Mouse (Mus musculus): Measurements from ENCODE around the gene Hbb-bt.
"Not testable (repeated sequence)": the region's sequence is repeated elsewhere in the genome, so short reads cannot be mapped to it uniquely, and the experiment has no call there.

Hbb-bt gene

DNA sequence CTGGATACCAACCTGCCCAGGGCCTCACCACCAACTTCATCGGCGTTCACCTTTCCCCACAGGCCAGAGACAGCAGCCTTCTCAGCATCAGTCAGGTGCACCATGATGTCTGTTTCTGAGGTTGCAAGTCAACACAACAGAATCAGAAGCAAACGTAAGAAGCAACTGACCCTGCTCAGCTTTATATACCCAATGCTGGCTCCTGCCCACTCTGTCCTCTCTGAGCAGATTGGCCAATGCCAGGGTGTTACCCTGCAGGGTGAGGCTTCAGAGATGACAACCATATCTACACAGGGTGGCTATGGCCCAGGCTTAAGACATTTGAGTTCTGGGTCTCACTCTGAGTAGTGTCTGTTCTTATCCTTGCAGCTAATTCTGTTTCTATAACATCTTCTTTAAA, at the start of gene Hbb-bt:
Gene Hbb-bt, minus strand, starts transcription at position 231 of the 400 bp plus-strand sequence.
- no peak for DNase-seq (ENCODE audit: low spot score)

DNA sequence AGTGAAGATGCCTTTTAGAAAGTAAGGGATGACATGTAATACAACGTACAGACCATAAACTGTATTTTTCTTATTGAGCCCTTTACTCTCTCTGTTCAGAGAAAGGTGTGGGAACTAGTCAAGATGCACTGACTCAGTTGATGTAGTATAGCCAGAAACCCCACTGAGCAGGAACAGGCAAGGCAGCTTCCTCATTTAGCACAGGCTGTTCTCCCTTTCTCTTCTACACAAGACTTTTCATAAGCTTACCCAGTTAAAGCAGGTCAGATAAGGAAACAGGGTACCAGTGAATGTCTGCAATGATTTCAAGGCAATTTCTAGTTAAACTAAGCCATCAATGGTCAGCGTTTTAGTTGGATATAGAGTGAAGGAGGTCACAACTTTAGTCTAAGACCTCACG, 47.7 kb upstream of the Hbb-bt start:
- no peak for DNase-seq (ENCODE audit: low spot score)

DNA sequence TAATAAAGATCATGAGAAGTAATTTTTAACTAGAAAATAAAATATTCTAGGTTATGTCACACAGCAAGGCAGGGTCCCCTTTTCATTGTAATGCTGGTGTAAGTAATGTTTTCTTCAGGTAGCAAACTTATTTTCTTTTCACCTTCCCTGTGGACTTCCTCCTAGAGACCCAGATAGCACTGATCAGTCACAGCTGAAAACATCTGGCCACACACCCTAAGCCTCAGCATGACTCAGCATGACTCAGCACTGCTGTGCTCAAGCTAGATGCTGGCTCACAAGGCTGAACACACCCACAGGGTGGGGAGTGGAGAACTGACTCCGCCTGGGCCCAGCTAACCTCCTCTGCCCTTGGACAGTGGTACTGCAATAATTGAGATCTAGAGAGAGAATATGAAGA, 47.1 kb upstream of the Hbb-bt start:
- no peak for DNase-seq (ENCODE audit: low spot score)

- no peak for DNase-seq (ENCODE audit: low spot score)
Observed at GRCm38 (mm10) chr7:103859076-103859475, 45.3 kb upstream of the Hbb-bt start.

GRCm38 (mm10) chr7:103854669-103855068, 40.9 kb upstream of the Hbb-bt start:
- no peak for DNase-seq (ENCODE audit: low spot score)

GRCm38 (mm10) chr7:103853090-103853489, 39.3 kb upstream of the Hbb-bt start, which contains the start of gene Hbb-y:
Hbb-y (minus strand) TSS chr7:103853216.
- no peak for DNase-seq (ENCODE audit: low spot score)

DNA sequence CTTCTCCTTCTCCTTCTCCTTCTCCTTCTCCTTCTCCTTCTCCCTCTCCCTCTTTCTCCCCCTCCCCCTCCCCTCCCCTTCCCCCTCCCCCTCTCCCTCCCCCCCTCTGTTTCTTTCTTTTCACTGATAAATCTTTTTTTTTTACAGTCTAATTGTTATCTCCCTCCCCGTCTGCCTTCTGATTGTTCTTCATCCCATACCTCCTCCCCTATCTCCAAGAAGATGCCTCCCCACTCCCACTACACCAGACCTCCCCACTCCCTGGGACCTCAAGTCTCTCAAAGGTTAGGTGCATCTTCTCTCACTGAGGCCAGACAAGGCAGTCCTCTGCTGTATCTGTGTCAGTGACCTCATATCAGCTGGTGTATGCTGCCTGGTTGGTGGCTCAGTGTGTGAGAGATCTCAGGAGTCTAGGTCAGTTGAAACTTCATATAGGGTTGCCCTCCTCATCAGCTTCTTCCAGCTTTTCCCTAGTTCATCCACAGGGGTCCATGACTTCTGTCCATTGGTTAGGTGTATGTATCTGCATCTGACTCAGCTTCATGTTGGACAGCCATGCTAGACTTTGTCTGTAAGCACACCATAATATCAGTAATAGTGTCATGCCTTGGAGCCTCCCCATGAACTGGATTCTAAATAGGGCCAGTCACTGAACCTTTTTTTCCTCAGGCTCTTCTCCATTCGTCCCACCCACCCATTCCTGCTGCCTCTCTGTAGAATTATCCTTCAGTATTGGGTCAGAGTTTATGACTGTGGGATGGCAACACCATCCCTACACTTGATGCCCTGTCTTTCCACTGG, 30.9 kb upstream of the Hbb-bt start:
- DNase-seq (ENCODE audit: low spot score) = no peak

GRCm38 (mm10) chr7:103843034-103843433, 29.2 kb upstream of the Hbb-bt start, which contains the start of gene Hbb-bh1:
Hbb-bh1 (minus strand) TSS chr7:103843164.
- no peak for DNase-seq (ENCODE audit: low spot score)

GRCm38 (mm10) chr7:103840268-103840667, 26.5 kb upstream of the Hbb-bt start, which contains the start of gene Hbb-bh2:
Hbb-bh2 (minus strand) TSS chr7:103840520.
- DNase-seq (ENCODE audit: low spot score) = no peak

DNA sequence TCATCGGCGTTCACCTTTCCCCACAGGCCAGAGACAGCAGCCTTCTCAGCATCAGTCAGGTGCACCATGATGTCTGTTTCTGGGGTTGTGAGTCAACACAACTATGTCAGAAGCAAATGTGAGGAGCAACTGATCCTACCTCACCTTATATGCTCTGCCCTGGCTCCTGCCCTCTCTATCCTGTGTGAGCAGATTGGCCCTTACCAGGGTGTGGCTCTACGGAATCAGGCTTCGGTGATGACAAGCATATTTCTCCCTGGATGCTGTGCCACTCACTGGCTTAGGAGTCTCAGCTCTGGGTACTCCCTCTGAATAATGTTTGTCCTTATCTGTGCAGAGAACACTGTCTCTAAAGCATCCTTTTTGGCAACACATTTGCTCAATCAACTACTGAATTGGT, 14.0 kb upstream of the Hbb-bt start, which contains the start of gene Hbb-bs:
Gene Hbb-bs, minus strand, starts transcription at position 289 of the 400 bp plus-strand sequence.
- DNase-seq (ENCODE audit: low spot score) = no peak

DNA sequence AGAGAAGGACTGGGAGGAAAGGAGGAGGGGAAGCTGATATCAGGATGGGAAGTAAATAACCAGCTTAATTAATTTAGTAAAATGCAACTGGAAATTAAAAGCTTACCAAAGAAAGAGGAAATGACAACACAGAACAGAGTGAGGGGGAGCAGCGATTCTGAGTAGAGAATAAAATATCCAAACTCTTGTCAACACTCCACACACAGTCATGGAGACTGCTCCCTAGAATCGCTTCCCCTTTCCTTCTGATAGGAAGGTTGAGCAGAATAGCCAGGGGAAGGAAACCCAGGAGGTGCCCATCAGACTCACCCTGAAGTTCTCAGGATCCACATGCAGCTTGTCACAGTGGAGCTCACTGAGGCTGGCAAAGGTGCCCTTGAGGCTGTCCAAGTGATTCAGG, 13.3 kb upstream of the Hbb-bt start:
- not testable (repeated sequence) for DNase-seq (ENCODE audit: low spot score)

DNA sequence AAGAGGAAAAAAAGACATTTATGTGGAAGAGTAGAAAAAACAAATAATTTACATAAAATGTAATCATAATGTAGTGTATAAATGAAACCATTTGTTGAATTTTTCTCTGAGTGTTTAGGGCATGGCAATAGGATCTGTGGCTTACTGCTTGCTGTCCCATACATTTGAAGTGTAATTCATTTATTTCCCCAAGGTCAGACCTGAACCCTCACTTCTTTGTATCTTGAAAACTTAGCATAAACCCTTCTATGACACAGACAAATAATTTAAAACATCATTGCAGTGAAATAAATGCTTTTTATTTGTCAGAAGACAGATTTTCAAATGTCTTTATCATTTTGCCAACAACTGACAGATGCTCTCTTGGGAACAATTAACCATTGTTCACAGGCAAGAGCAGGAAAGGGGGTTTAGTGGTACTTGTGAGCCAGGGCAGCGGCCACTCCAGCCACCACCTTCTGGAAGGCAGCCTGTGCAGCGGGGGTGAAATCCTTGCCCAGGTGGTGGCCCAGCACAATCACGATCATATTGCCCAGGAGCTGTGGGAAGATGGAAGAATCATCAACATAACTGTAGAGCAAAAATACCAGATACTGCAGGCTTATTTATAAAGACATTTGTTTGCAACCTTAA, 12.6 kb upstream of the Hbb-bt start:
- DNase-seq (ENCODE audit: low spot score) = no peak

GRCm38 (mm10) chr7:103825536-103826254, 11.9 kb upstream of the Hbb-bt start:
- no peak for DNase-seq (ENCODE audit: low spot score)

DNA sequence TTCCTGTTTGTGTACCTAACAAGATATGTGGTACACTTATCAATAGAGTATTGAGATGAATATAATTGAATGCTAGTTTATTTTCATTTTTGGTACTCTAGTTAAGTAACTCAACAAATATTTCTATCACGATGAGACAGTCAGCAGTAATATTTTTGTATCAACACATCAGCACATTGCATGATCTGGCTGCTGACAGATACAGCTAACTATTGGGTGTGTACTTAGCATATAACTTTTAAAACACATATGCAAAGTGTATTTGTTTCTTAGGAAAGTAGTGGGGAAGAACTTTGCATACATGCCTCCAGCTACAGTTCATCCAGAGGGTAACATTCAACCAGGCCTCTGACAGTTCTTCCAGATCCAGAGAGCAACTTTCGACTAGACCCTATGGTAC, 10.8 kb upstream of the Hbb-bt start:
- no peak for DNase-seq (ENCODE audit: low spot score)

GRCm38 (mm10) chr7:103815085-103815484, 1.3 kb upstream of the Hbb-bt start:
- DNase-seq (ENCODE audit: low spot score) = not testable (repeated sequence)

- DNase-seq (ENCODE audit: low spot score) = not testable (repeated sequence)
Observed at GRCm38 (mm10) chr7:103813152-103813551, 644 bp downstream of the Hbb-bt start.

DNA sequence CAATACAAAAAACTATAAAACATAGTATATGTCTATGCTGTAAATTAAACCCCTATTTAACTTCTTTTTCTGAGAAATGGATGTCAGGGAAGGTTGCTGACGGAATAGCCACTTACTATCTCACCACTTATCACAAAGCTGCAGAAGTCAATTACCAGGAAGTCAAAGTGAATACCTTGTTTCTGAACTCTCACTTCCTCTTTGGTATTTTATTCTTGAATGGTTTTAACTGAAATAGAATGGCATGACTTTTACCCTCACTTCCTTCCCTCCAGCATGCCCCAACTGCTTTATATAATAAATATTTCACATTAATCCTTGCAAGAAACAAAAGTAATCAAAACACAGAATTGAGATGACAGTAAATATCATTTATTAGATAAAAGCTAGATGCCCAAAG, 1.6 kb downstream of the Hbb-bt start:
- DNase-seq (ENCODE audit: low spot score) = no peak

- no peak for DNase-seq (ENCODE audit: low spot score)
Observed at GRCm38 (mm10) chr7:103811223-103811845, 2.5 kb downstream of the Hbb-bt start.

DNA sequence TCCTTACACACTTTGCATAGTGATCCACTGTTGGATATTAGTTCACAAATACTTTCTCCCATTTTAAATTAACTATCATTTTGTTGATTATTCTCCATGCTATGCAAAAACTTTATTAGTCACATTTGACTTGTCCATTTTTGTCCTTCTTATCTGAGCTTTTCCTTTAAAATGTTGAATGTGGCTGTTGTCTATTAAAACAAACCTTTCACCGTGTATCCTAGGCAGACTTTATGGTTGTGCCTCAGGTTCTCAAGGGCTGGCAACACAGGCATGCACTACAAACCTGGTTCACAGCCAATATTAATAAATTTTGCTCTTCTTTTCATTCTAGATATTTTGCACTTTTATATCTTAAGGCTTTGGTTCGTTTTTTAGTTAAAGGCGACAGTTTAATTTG, 3.0 kb downstream of the Hbb-bt start:
- no peak for DNase-seq (ENCODE audit: low spot score)

GRCm38 (mm10) chr7:103810296-103810695, 3.5 kb downstream of the Hbb-bt start:
- DNase-seq (ENCODE audit: low spot score) = no peak

DNA sequence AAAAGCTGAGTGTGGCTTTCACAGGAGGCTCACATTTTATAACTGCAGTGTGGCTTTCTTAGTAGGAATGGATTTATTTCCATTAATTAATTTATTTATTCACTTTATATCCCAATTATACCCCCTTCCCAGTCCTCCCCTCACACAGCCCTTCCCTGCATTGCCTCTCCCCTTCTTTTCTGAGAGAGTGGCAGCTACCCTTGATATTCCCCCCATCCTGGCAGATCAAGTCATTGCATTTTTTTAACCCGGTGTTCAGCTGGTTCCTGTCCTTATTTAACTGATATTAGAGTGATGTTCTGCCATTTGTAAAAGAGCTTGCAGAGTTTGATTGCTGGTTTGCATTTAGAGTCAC, 4.0 kb downstream of the Hbb-bt start:
- no peak for DNase-seq (ENCODE audit: low spot score)

Measured in retina, embryonic 14.5 days (tissue).